Mouse (Mus musculus): ENCODE results near the gene Gsto1. TPM values are rescaled to one million over a fixed set of nuclear protein-coding genes. Genes with fewer than 3 reads are reported as not detected.
A peak's percentile ranks its signal among the peaks of the same experiment; 100 is the strongest.

Gsto1 gene
- polyA plus RNA-seq, 1 experiment from 2014 or later = 237 TPM

- no peak for ATAC-seq (ENCODE audit: insufficient number of reproducible peaks, low FRiP score, low TSS enrichment, low read depth)
Observed at GRCm38 (mm10) chr19:47891562-47892312, 37.0 kb downstream of the Gsto1 start.

GRCm38 (mm10) chr19:47893092-47893491, 38.3 kb downstream of the Gsto1 start:
- Histone ChIP-seq H3K36me3 (peaks cover 46% of the 10 kb centered on the region), H3K9ac (no peak overlapping the region), H3K4me3 (replicated peaks) (no peak overlapping the region), H3K27me3 (no peaks in the 10 kb centered on the region), H3K4me1 (peaks cover 11% of the 10 kb centered on the region), H3K4me2 (replicated peaks) (no peak overlapping the region), H3K9me3 (replicated peaks) (no peaks in the 10 kb centered on the region), H3K27ac (replicated peaks) (no peak overlapping the region)
- 90% methylated on average over 6 of the region's 6 CpGs for WGBS
- no peak for ATAC-seq (ENCODE audit: insufficient number of reproducible peaks, low FRiP score, low TSS enrichment, low read depth)

More at GRCm38 (mm10) chr19:47891562-47892312, 37.0 kb downstream of the Gsto1 start:
- Histone ChIP-seq H3K9me3 (replicated peaks) (no peaks in the 10 kb centered on the region), H3K4me2 (replicated peaks) (no peak overlapping the region), H3K4me3 (replicated peaks) (no peak overlapping the region), H3K9ac (no peak overlapping the region), H3K36me3 (peaks cover 34% of the 10 kb centered on the region), H3K4me1 (peaks cover 11% of the 10 kb centered on the region), H3K27ac (replicated peaks) (no peak overlapping the region), H3K27me3 (no peaks in the 10 kb centered on the region; the same call in 1 of the 2 replicates)
- WGBS = 80% methylated on average over 11 of the region's 11 CpGs

GRCm38 (mm10) chr19:47898472-47899079, 43.8 kb downstream of the Gsto1 start:
- Histone ChIP-seq H3K27ac (replicated peaks) (no peak overlapping the region), H3K9ac (no peak overlapping the region), H3K36me3 (peaks cover 44% of the 10 kb centered on the region), H3K4me3 (replicated peaks) (no peak overlapping the region), H3K4me2 (replicated peaks) (no peak overlapping the region), H3K9me3 (replicated peaks) (no peaks in the 10 kb centered on the region), H3K27me3 (no peaks in the 10 kb centered on the region), H3K4me1 (peaks cover 35% of the 10 kb centered on the region)
- whole genome bisulfite sequencing = 85% methylated on average over 8 of the region's 8 CpGs
- ATAC-seq (ENCODE audit: insufficient number of reproducible peaks, low FRiP score, low TSS enrichment, low read depth) = no peak

- Histone ChIP-seq H3K27ac (replicated peaks) (peak overlapping the region; percentile 58), H3K4me3 (replicated peaks) (no peak overlapping the region), H3K4me1 (peaks cover 40% of the 10 kb centered on the region), H3K9me3 (replicated peaks) (no peaks in the 10 kb centered on the region), H3K36me3 (peaks cover 32% of the 10 kb centered on the region), H3K9ac (no peak overlapping the region), H3K27me3 (no peaks in the 10 kb centered on the region), H3K4me2 (replicated peaks) (no peak overlapping the region)
- WGBS = 63% methylated on average over 6 of the region's 6 CpGs
- ATAC-seq (ENCODE audit: insufficient number of reproducible peaks, low FRiP score, low TSS enrichment, low read depth) = no peak
Observed at GRCm38 (mm10) chr19:47900012-47900411, 45.2 kb downstream of the Gsto1 start.

GRCm38 (mm10) chr19:47900558-47900957, 45.8 kb downstream of the Gsto1 start:
- peaks cover 45% of the 10 kb centered on the region for H3K4me1 ChIP-seq
- no peak overlapping the region for H3K4me3 ChIP-seq (replicated peaks)
- H3K9me3 ChIP-seq (replicated peaks) = no peaks in the 10 kb centered on the region
- H3K27ac ChIP-seq (replicated peaks) = peak overlapping the region; percentile 58
- ATAC-seq (ENCODE audit: insufficient number of reproducible peaks, low FRiP score, low TSS enrichment, low read depth) = no peak
- H3K27me3 ChIP-seq = no peaks in the 10 kb centered on the region
- peaks cover 26% of the 10 kb centered on the region for H3K36me3 ChIP-seq
- no peak overlapping the region for H3K4me2 ChIP-seq (replicated peaks)
- no peak overlapping the region for H3K9ac ChIP-seq
- WGBS = 68% methylated on average over 10 of the region's 10 CpGs

- Histone ChIP-seq H3K36me3 (peaks cover 6% of the 10 kb centered on the region), H3K4me1 (peaks cover 46% of the 10 kb centered on the region), H3K4me2 (replicated peaks) (no peak overlapping the region), H3K4me3 (replicated peaks) (no peak overlapping the region), H3K9ac (no peak overlapping the region), H3K9me3 (replicated peaks) (no peaks in the 10 kb centered on the region), H3K27me3 (no peaks in the 10 kb centered on the region), H3K27ac (replicated peaks) (peak overlapping the region; percentile 23; the same call in 1 of the 2 replicates)
- ATAC-seq (ENCODE audit: insufficient number of reproducible peaks, low FRiP score, low TSS enrichment, low read depth) = 0 out of 2 replicates have a peak, but pooled peaks have one; percentile 13
- WGBS = 56% methylated on average over 13 of the region's 13 CpGs
Observed at GRCm38 (mm10) chr19:47902316-47903201, 47.8 kb downstream of the Gsto1 start.

GRCm38 (mm10) chr19:47903679-47904078, 48.9 kb downstream of the Gsto1 start:
- Histone ChIP-seq H3K27ac (replicated peaks) (no peak overlapping the region), H3K4me3 (replicated peaks) (no peak overlapping the region)
- ATAC-seq (ENCODE audit: insufficient number of reproducible peaks, low FRiP score, low TSS enrichment, low read depth) = no peak

GRCm38 (mm10) chr19:47905081-47905480, 50.3 kb downstream of the Gsto1 start:
- H3K27ac ChIP-seq (replicated peaks) = no peak overlapping the region
- H3K4me3 ChIP-seq (replicated peaks) = no peak overlapping the region
- no peak overlapping the region for H3K4me2 ChIP-seq (replicated peaks)
- no peaks in the 10 kb centered on the region for H3K27me3 ChIP-seq
- WGBS = 80% methylated on average over 4 of the region's 4 CpGs
- H3K9me3 ChIP-seq (replicated peaks) = no peaks in the 10 kb centered on the region
- H3K36me3 ChIP-seq = no peaks in the 10 kb centered on the region
- H3K4me1 ChIP-seq = peaks cover 63% of the 10 kb centered on the region
- H3K9ac ChIP-seq = no peak overlapping the region
- ATAC-seq (ENCODE audit: insufficient number of reproducible peaks, low FRiP score, low TSS enrichment, low read depth) = no peak

More at GRCm38 (mm10) chr19:47903679-47904078, 48.9 kb downstream of the Gsto1 start:
- Histone ChIP-seq H3K36me3 (peaks cover 2% of the 10 kb centered on the region; the same call in 1 of the 2 replicates), H3K9me3 (replicated peaks) (no peaks in the 10 kb centered on the region), H3K27me3 (no peaks in the 10 kb centered on the region), H3K4me2 (replicated peaks) (no peak overlapping the region), H3K9ac (no peak overlapping the region), H3K4me1 (peaks cover 53% of the 10 kb centered on the region)
- WGBS = 55% methylated on average over 4 of the region's 4 CpGs

GRCm38 (mm10) chr19:47905603-47906002, 50.8 kb downstream of the Gsto1 start:
- WGBS = 88% methylated on average over 5 of the region's 5 CpGs
- H3K27ac ChIP-seq (replicated peaks) = no peak overlapping the region
- no peak for ATAC-seq (ENCODE audit: insufficient number of reproducible peaks, low FRiP score, low TSS enrichment, low read depth)

GRCm38 (mm10) chr19:47907596-47907995, 52.8 kb downstream of the Gsto1 start:
- ATAC-seq (ENCODE audit: insufficient number of reproducible peaks, low FRiP score, low TSS enrichment, low read depth) = no peak
- H3K36me3 ChIP-seq = no peaks in the 10 kb centered on the region
- no peak overlapping the region for H3K4me3 ChIP-seq (replicated peaks)
- no peaks in the 10 kb centered on the region for H3K27me3 ChIP-seq
- 82% methylated on average over 9 of the region's 9 CpGs for WGBS
- H3K9me3 ChIP-seq (replicated peaks) = no peaks in the 10 kb centered on the region
- no peak overlapping the region for H3K4me2 ChIP-seq (replicated peaks)
- no peak overlapping the region for H3K9ac ChIP-seq
- peaks cover 46% of the 10 kb centered on the region for H3K4me1 ChIP-seq
- H3K27ac ChIP-seq (replicated peaks) = no peak overlapping the region

More at GRCm38 (mm10) chr19:47905603-47906002, 50.8 kb downstream of the Gsto1 start:
- Histone ChIP-seq H3K27me3 (no peaks in the 10 kb centered on the region), H3K4me3 (replicated peaks) (no peak overlapping the region), H3K36me3 (no peaks in the 10 kb centered on the region), H3K4me2 (replicated peaks) (no peak overlapping the region), H3K9ac (no peak overlapping the region), H3K9me3 (replicated peaks) (no peaks in the 10 kb centered on the region), H3K4me1 (peaks cover 64% of the 10 kb centered on the region)

GRCm38 (mm10) chr19:47908961-47909371, 54.2 kb downstream of the Gsto1 start:
- ATAC-seq (ENCODE audit: insufficient number of reproducible peaks, low FRiP score, low TSS enrichment, low read depth) = peak; percentile 40; the same call in 1 of the 2 replicates
- H3K9me3 ChIP-seq (replicated peaks) = no peaks in the 10 kb centered on the region
- H3K4me2 ChIP-seq (replicated peaks) = peak overlapping the region; percentile 51
- 23% methylated on average over 6 of the region's 6 CpGs for whole genome bisulfite sequencing
- no peaks in the 10 kb centered on the region for H3K36me3 ChIP-seq
- H3K9ac ChIP-seq = no peak overlapping the region
- no peaks in the 10 kb centered on the region for H3K27me3 ChIP-seq
- peak overlapping the region; percentile 89 for H3K27ac ChIP-seq (replicated peaks)
- peak overlapping the region; percentile 40; the same call in 1 of the 2 replicates for H3K4me3 ChIP-seq (replicated peaks)
- H3K4me1 ChIP-seq = peaks cover 33% of the 10 kb centered on the region

Data from embryonic facial prominence, embryonic 15.5 days (tissue).